Mouse (Mus musculus): Measurements from ENCODE around the gene Sytl4. TPM values are rescaled to one million over a fixed set of nuclear protein-coding genes. Genes with fewer than 3 reads are reported as not detected.

Sytl4 gene
- polyA plus RNA-seq, 1 experiment, result 0.90 TPM

DNA sequence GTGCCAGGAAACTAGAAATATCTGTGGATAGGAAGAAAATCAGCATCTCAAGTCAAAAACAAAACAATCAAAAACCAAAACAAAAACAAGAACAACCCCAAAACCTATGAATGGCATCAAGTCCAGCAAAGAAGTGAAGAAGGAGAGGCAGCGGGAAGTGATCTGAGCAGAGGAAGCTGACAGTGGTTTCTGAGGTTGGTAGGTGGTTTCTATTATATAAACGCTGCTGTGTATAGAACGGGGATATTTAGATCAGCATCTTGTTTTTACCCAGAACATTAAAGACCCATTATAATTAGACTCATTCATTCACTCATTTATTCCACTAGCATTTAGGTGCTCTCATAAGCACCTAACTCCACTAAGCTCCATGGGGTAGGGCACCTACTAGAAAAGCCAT lies 94.3 kb downstream of the Sytl4 start:
- no peak for DNase-seq (ENCODE audit: low read depth, low spot score)
- 85% methylated on average over 3 of the region's 3 CpGs for WGBS

Other genes with a start within 250 kb of the Sytl4 start
- gene Tnmd, start 130.8 kb downstream of the Sytl4 start, polyA plus RNA-seq (2012; rRNA removed), result not detected in 2 replicates
- 2.1 and 2.4 TPM in 2 replicates for gene Tspan6, start 83.4 kb downstream of the Sytl4 start, polyA plus RNA-seq (2012; rRNA removed)
- gene Srpx2, start 73.4 kb downstream of the Sytl4 start, polyA plus RNA-seq (2012; rRNA removed), result 5.3 and 7.9 TPM in 2 replicates
- gene Cstf2, start 77.4 kb upstream of the Sytl4 start, polyA plus RNA-seq (2012; rRNA removed), result 9.1 and 17.0 TPM in 2 replicates
- gene Xkrx, start 180.3 kb upstream of the Sytl4 start, polyA plus RNA-seq (2012; rRNA removed), result 0.56 and 0.85 TPM in 2 replicates
- gene Arl13a, start 205.7 kb upstream of the Sytl4 start, polyA plus RNA-seq (2012; rRNA removed), result not detected in 2 replicates
- 1.5 and 3.3 TPM in 2 replicates for gene Nox1, start 240.1 kb upstream of the Sytl4 start, polyA plus RNA-seq (2012; rRNA removed)